Mouse (Mus musculus): ENCODE measurements around the gene Rer1. TPM values are rescaled to one million over a fixed set of nuclear protein-coding genes. Genes with fewer than 3 reads are reported as not detected.

Gene Rer1
- 10 to 100 TPM; 14.3 to 48.6 (median 27.9) TPM for total RNA-seq (2018; cell fraction: chromatin; rRNA removed)
- 100 to 1,000 TPM in 21 of 26 experiments, 10 to 100 TPM in 5; 89.1 to 125 (median 110) TPM for total RNA-seq (2018; cell fraction: cytosol; rRNA removed)
- 100 to 1,000 TPM in 1 of 26 experiments, 10 to 100 TPM in 25; 34.6 to 106 (median 60.2) TPM for total RNA-seq (2018; cell fraction: nucleus; rRNA removed)
- 88.9 to 154 TPM (median 110 TPM) in 3 replicates for polyA plus RNA-seq (2018)

DNA sequence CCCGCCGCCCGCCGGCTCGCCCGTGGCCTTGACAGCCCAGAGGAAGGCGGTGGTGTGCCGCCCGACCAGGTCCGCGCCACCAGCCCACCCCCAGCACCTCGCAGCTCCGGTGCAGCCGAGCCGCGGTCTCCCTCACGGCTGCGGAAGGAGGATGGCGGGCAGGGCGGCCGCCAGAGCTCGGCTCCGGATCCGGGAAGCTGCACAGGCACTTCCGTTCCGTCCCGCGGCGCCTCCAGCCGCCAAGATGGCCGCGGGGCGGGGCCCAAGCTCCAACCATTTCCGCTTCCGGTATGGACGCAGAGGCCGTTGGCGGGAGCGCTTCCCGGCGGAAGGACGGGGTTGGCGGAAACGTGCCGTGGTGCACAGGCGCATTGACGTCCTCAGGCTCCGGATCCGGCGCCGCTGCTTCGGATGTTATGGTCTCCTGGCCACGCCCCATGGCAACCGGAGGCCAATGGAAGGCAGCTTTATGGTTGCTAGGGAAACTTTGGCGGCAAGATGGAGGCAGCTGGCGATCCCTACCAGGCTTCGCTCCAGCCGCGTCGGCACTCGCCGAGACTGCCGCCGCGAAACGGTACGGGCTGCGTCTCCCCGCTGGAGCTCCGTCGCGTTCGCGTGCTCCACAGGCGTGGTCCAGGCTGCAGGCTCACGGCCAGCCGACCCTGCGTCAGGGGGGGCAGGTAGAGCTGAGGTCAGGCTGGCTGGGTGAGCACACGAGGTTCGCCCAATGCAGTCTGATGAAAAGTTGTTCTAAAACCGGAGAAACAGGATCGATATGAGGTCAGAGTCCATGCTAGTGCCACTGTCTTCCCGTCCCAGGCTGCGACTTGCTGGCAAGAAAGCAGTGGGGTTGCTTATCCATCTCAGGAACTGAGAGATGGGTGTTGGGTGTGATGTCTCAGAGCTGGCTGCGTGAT is at the start of gene Rer1, which contains the start of gene Morn1:
Rer1 (minus strand) TSS at position 275 of the 917 bp plus-strand sequence.
Morn1 (plus strand) TSS at position 470 of the 917 bp plus-strand sequence.
- under 1% methylated on average over 75 of the region's 85 CpGs for WGBS (ENCODE audit: missing documents)
- Histone ChIP-seq H3K79me2 (ENCODE audit: inconsistent target) (peaks cover 44% of the 10 kb centered on the region), H3K27ac (peak within 1 kb of the TSS; percentile 37), H3K36me3 (ENCODE audit: inconsistent target) (peaks cover 7% of the 10 kb centered on the region; the same call in 1 of the 2 replicates), H3K4me3 (ENCODE audit: inconsistent target) (peak within 1 kb of the TSS; percentile 92)

DNA sequence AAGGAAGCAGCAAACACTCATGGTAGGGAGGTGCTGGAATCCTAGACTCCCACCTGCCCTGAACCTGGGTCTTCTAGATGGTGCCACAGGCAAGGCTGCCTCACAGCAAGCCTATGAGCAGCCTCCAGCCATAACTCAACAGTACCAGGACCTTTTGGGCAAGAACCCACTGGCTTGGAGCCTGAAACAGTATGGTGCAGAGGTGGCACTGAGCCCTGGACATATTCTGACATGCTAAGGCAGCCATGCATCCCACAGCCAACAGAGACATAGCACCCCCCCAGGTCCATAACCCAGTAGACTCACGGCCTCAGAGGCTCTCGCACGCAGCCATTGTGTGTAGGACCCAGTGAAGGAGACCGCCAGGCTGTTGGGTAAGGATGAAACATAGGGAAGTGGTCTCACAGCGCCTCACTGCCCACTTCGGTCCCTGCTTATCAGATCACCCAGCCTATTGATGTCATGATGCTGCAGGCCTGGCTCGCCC is 48.5 kb upstream of the Rer1 start:
- Histone ChIP-seq H3K4me3 (ENCODE audit: inconsistent target) (no peak overlapping the region), H3K27ac (no peak overlapping the region), H3K79me2 (ENCODE audit: inconsistent target) (no peaks in the 10 kb centered on the region), H3K36me3 (ENCODE audit: inconsistent target) (no peaks in the 10 kb centered on the region)
- WGBS (ENCODE audit: missing documents): 87% methylated on average over 7 of the region's 7 CpGs

DNA sequence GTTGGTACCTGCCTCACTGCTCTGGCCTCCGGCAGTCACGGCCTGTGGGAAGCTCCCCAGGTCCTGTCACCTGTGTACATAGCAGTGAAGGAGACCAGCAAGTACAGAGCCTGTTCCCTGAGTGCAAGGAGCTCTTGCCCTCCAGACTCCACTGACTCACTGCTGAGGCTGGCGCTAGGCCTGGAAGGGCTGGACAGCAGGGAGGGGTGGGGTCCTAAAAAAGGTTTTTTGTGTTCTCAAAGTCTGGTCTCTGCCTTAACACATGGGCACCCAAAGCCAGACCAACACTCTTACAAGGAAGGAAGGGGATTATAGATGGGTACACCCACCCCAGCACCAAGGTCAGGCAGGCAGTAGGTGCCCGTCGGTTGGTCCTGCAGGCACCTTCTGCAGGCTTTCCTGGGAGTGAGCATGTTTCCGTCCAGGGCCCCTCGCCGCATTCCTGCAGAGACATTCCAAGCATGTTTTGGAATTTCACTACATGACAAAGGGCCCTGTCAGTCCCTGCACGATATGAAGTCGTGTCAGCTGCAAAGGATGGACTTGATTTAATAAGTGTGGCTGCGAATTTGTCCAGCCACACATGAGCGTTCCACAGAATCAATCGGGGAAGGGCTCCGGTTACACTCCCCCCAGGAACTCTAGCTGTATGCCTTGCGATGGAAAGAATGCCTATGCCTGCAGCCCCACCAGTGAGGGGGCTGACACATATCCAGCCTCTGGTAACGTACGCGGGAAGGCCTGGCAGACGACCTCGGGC is 47.7 kb upstream of the Rer1 start:
- H3K79me2 ChIP-seq (ENCODE audit: inconsistent target): no peaks in the 10 kb centered on the region
- WGBS (ENCODE audit: missing documents): 94% methylated on average over 20 of the region's 20 CpGs
- no peaks in the 10 kb centered on the region for H3K36me3 ChIP-seq (ENCODE audit: inconsistent target)
- H3K4me3 ChIP-seq (ENCODE audit: inconsistent target): no peak overlapping the region
- H3K27ac ChIP-seq: no peak overlapping the region

- Histone ChIP-seq H3K79me2 (ENCODE audit: inconsistent target) (no peaks in the 10 kb centered on the region), H3K36me3 (ENCODE audit: inconsistent target) (no peaks in the 10 kb centered on the region), H3K27ac (no peak overlapping the region), H3K4me3 (ENCODE audit: inconsistent target) (no peak overlapping the region)
- 51% methylated on average over 3 of the region's 3 CpGs for WGBS (ENCODE audit: missing documents)
Observed at GRCm38 (mm10) chr4:155133188-155133587, 47.0 kb upstream of the Rer1 start.

GRCm38 (mm10) chr4:155130616-155131015 is 44.4 kb upstream of the Rer1 start:
- Histone ChIP-seq H3K79me2 (ENCODE audit: inconsistent target) (no peaks in the 10 kb centered on the region), H3K36me3 (ENCODE audit: inconsistent target) (no peaks in the 10 kb centered on the region), H3K27ac (no peak overlapping the region), H3K4me3 (ENCODE audit: inconsistent target) (no peak overlapping the region)
- WGBS (ENCODE audit: missing documents): 92% methylated on average over 7 of the region's 7 CpGs

DNA sequence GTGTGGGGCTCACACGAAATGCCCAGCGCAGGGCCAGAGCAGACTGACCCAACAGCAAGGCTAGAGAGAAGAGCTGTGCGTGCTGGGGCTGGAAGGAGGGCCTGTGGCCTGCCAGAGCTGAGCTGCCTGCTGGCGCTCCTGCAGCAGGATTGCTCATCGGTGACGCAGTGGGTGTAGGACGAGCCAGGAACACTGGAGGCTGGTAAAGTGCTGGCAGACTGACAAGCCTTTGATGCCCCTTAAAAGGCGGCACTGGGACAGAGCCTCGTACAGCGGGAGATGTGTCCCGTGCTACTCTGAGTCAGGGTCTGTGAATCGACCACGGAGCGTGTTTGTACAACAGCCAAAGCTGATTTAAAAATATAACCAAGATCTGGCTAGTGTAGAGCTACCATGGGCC is 43.8 kb upstream of the Rer1 start:
- Histone ChIP-seq H3K4me3 (ENCODE audit: inconsistent target) (no peak overlapping the region), H3K27ac (no peak overlapping the region), H3K36me3 (ENCODE audit: inconsistent target) (no peaks in the 10 kb centered on the region), H3K79me2 (ENCODE audit: inconsistent target) (no peaks in the 10 kb centered on the region)
- WGBS (ENCODE audit: missing documents): 89% methylated on average over 14 of the region's 14 CpGs

GRCm38 (mm10) chr4:155129132-155129917 is 43.1 kb upstream of the Rer1 start:
- WGBS (ENCODE audit: missing documents): 88% methylated on average over 10 of the region's 10 CpGs
- H3K27ac ChIP-seq: no peak overlapping the region
- H3K4me3 ChIP-seq (ENCODE audit: inconsistent target): no peak overlapping the region
- no peaks in the 10 kb centered on the region for H3K79me2 ChIP-seq (ENCODE audit: inconsistent target)
- H3K36me3 ChIP-seq (ENCODE audit: inconsistent target): no peaks in the 10 kb centered on the region

- H3K36me3 ChIP-seq (ENCODE audit: inconsistent target): no peaks in the 10 kb centered on the region
- H3K27ac ChIP-seq: no peak overlapping the region
- WGBS (ENCODE audit: missing documents): 95% methylated on average over 14 of the region's 15 CpGs
- no peak overlapping the region for H3K4me3 ChIP-seq (ENCODE audit: inconsistent target)
- H3K79me2 ChIP-seq (ENCODE audit: inconsistent target): no peaks in the 10 kb centered on the region
Observed at GRCm38 (mm10) chr4:155128411-155128810, 42.2 kb upstream of the Rer1 start.

DNA sequence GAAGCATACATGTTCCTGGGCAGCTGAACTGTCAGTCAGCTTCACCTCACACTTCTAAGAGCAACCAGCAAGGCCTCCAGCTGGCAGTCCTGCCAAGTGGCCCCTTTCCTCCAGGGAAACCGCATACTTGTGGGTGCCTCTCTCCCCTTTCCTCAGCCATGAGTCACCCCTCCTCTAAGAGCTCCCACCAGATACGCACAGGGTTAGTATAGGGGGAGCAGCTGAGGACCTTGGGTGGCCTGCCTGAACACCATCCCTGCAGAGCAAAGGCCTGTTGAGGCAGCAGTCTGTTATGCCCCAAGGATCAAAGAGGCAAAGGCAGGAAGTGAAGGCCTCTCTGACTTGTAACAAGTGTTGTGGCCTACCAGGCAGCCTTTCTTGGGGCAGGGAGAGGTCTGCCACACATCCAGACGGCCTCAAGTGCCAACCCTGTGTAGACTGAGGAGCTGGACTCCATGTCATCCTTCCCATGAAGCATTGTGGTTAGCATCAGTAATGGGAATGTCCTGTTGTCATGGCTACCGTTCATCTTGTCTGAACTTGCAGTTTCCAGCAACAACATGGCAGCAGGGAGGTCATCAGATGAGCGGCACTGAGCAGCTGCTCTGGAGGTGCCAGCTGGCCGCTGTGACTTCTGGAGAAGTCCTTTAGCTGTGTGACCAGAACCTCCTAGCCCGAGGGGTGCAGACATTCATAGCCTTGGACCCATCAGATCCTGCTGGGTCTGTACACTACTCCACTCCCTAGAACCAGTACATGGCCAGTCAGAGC is 40.6 kb upstream of the Rer1 start:
- WGBS (ENCODE audit: missing documents): 70% methylated on average over 7 of the region's 7 CpGs
- no peak overlapping the region for H3K4me3 ChIP-seq (ENCODE audit: inconsistent target)

GRCm38 (mm10) chr4:155126194-155126593 is 40.0 kb upstream of the Rer1 start:
- H3K4me3 ChIP-seq (ENCODE audit: inconsistent target): no peak overlapping the region
- WGBS (ENCODE audit: missing documents): 44% methylated on average over 5 of the region's 5 CpGs
- H3K36me3 ChIP-seq (ENCODE audit: inconsistent target): no peaks in the 10 kb centered on the region
- no peak overlapping the region for H3K27ac ChIP-seq
- H3K79me2 ChIP-seq (ENCODE audit: inconsistent target): no peaks in the 10 kb centered on the region

More for the DNA sequence above, 40.6 kb upstream of the Rer1 start:
- H3K79me2 ChIP-seq (ENCODE audit: inconsistent target): no peaks in the 10 kb centered on the region
- H3K36me3 ChIP-seq (ENCODE audit: inconsistent target): no peaks in the 10 kb centered on the region
- no peak overlapping the region for H3K27ac ChIP-seq

DNA sequence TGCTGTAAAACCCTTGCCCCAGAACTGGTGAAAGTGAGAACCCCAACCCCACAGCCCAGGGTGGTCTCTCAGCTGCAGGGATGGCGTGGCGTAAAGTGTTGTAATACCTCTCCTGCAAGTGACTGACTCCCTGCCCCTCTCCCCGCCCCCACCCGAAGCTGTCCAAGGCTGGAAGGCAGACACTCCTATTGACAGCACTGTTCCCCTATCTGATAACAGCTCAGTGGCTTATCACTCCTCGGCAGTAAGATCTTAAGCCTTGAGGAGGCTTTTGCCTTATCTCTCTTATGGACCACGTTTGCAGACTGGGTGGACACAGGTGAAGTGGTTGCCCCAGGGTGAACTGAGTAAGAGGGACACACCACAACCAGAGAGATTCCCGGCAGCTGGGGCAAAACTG is 39.1 kb upstream of the Rer1 start:
- Histone ChIP-seq H3K4me3 (ENCODE audit: inconsistent target) (no peak overlapping the region), H3K27ac (no peak overlapping the region), H3K79me2 (ENCODE audit: inconsistent target) (no peaks in the 10 kb centered on the region), H3K36me3 (ENCODE audit: inconsistent target) (no peaks in the 10 kb centered on the region)
- 44% methylated on average over 7 of the region's 7 CpGs for WGBS (ENCODE audit: missing documents)

DNA sequence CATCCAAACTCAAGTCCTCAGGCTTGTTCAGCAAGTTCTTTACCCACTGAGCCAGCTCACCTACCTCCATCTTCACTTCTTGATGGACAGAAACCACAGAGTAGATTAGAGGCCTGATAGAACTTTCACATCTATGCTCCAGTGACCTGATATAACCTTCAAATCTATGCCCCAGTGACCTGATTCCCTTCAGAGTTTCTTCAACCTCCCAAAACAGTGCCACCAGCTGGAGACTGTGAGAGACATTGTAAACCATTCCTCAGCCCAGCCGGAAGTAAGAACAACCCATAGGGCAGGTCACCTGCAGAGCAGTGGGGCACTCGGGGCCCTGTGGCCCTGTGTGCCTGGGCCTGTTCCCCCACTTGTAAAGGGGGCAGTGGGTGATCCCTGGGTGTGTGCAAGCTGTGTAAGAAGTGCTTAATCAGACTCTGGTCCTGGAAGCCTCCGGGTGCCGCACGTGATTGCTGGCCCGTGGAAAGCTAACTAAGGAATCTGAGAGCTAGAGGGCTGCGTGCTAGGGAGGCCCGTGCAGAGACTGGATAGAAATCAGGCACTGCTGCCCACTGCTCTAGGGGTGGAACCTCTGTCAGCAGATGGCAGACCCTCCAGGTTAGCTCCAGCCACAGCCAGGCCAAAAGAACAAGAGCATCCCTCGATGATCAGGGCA is 37.8 kb upstream of the Rer1 start:
- no peaks in the 10 kb centered on the region for H3K36me3 ChIP-seq (ENCODE audit: inconsistent target)
- H3K27ac ChIP-seq: no peak overlapping the region
- 91% methylated on average over 9 of the region's 9 CpGs for WGBS (ENCODE audit: missing documents)
- no peaks in the 10 kb centered on the region for H3K79me2 ChIP-seq (ENCODE audit: inconsistent target)
- H3K4me3 ChIP-seq (ENCODE audit: inconsistent target): no peak overlapping the region
